Mouse (Mus musculus) heart, postnatal 4 days (tissue): ENCODE results near the gene Slc25a19. TPM values are rescaled to one million over a fixed set of nuclear protein-coding genes. Genes with fewer than 3 reads are reported as not detected.

Experiments
- DNase-seq: peaks from one replicate; pipeline ENCODE4 v3.0.0; 2021
- total RNA-seq, 2 experiments: library from RNA; stranded (reverse); gene quantifications; 2 replicates each; pipeline ENCODE4 v1.2.3; 2021

The Slc25a19 gene
- total RNA-seq, 2 experiments from 2014 or later = 27.6 to 30.7 TPM

DNA sequence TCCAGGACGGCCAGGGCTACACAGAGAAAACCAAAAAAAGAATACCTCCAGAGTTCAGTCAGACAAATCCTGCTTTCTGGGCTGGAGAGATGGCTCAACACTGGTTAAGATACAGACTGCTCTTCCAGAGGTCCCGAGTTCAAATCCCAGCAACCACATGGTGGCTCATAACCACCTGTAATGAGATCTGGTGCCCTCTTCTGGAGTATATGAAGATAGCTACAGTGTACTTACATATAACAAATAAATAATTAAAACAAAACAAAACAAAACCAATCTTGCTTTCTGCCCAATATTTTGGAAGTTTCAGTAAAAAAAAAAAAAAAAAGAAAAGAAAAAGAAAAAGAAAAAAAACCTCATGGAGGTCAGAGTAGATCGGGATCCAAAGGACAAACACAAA is 32.9 kb downstream of the Slc25a19 start:
- DNase-seq = no peak

- DNase-seq = no peak
These were observed 37.5 kb downstream of the Slc25a19 start for GRCm38 (mm10) chr11:115590526-115591075.

GRCm38 (mm10) chr11:115587984-115588383 is 40.1 kb downstream of the Slc25a19 start:
- no peak for DNase-seq

GRCm38 (mm10) chr11:115586403-115586802 is 41.7 kb downstream of the Slc25a19 start:
- DNase-seq = no peak

GRCm38 (mm10) chr11:115585573-115586100 is 42.5 kb downstream of the Slc25a19 start:
- DNase-seq = no peak

DNA sequence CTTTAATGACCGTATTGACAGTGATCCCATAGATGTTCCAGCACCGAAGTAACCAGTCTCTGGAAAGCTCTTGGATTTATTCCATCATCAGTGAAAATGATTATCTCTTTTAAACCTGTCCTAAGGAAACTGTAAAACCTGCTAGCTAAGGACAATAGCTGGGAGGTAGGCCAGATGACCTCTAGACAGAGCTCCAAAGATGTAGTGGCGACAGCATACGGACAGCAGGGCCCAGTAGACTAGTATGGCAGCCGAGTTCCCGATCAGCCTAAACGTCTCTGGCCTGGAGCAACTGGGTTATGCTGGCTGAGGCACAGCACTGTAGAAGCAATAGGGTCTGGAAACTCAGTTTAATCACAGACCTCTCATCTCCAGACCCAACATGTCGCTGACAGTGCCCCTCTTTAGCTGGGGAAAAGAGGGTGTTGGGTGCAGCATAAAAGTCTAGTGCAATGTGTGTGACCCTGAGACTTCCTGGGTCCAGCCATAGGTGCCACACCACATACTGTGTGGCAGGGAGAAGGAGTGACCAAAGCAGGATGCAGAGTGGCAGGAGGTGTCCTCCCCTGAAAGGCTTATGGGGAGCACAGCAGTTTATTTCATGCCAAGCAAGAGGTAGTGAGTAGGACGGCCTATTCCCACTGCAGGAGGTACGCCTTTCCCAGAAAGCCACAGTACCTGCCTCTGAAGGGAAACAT is 43.6 kb downstream of the Slc25a19 start:
- DNase-seq = no peak

- no peak for DNase-seq
These were observed 45.0 kb downstream of the Slc25a19 start for GRCm38 (mm10) chr11:115582913-115583606.

GRCm38 (mm10) chr11:115579080-115579479 is 49.0 kb downstream of the Slc25a19 start:
- no peak for DNase-seq

DNA sequence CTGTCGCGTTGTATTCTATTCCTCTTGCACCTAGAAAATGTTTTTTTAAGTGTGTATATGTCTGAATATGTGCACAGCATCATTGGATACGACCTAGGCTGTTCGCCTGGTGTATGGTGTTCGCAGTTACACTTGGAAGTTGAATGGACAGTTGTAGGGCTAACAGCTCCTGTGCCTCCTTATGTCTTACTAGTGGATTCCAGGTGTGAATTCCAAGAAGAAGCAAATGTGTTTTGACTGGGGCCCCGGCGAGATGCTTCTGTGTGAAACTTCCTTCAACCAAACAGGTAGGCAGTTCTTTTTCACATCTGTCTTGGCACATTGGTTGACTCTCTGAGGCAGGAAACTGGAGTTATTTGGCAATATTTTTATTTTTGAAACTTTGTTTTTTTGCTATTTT is 63.1 kb downstream of the Slc25a19 start:
- no peak for DNase-seq

Other genes with a start within 250 kb of the Slc25a19 start
- gene Cdr2l, start 246.4 kb downstream of the Slc25a19 start, total RNA-seq = 10 to 100 TPM; 18.8 to 20.3 TPM
- 100 to 1,000 TPM; 153 to 156 TPM for gene Mrpl58, start 224.5 kb downstream of the Slc25a19 start, total RNA-seq
- gene Atp5h, start 208.3 kb downstream of the Slc25a19 start, total RNA-seq = 1,000 to 10,000 TPM; 1,670 to 1,720 TPM
- 10 to 100 TPM; 22.8 to 27.3 TPM for gene Kctd2, start 208.2 kb downstream of the Slc25a19 start, total RNA-seq
- gene Trim80, start 187.8 kb downstream of the Slc25a19 start, total RNA-seq = not detected
- under 1 TPM in 1 of 2 experiments, not detected in 1; 0.29 TPM for gene Slc16a5, start 165.8 kb downstream of the Slc25a19 start, total RNA-seq
- 1 to 10 TPM; 3.1 to 4.3 TPM for gene Armc7, start 152.6 kb downstream of the Slc25a19 start, total RNA-seq
- gene Nt5c, start 136.4 kb downstream of the Slc25a19 start, total RNA-seq = 10 to 100 TPM; 27.3 to 27.4 TPM
- gene Jpt1, start 113.9 kb downstream of the Slc25a19 start, total RNA-seq = 100 to 1,000 TPM; 559 to 561 TPM
- gene Sumo2, start 92.0 kb downstream of the Slc25a19 start, total RNA-seq = 100 to 1,000 TPM; 299 TPM
- 10 to 100 TPM; 46.6 to 50.5 TPM for gene Nup85, start 63.9 kb downstream of the Slc25a19 start, total RNA-seq
- 10 to 100 TPM; 71.2 to 72.8 TPM for gene Mrps7, start 24.4 kb downstream of the Slc25a19 start, total RNA-seq
- gene Gga3, start 24.2 kb downstream of the Slc25a19 start, total RNA-seq = 10 to 100 TPM; 18.3 to 20.8 TPM
- 10 to 100 TPM; 34.0 to 40.6 TPM for gene Mif4gd, start 15.3 kb downstream of the Slc25a19 start, total RNA-seq
- 100 to 1,000 TPM; 119 to 134 TPM for gene Grb2, start 80.3 kb upstream of the Slc25a19 start, total RNA-seq
- gene Tmem94, start 137.1 kb upstream of the Slc25a19 start, total RNA-seq = 100 to 1,000 TPM; 103 to 108 TPM
- gene Caskin2, start 185.3 kb upstream of the Slc25a19 start, total RNA-seq = 10 to 100 TPM; 51.7 to 58.8 TPM
- gene Tsen54, start 186.4 kb upstream of the Slc25a19 start, total RNA-seq = 10 to 100 TPM; 13.0 to 14.2 TPM
- 10 to 100 TPM; 20.0 to 21.2 TPM for gene Llgl2, start 195.8 kb upstream of the Slc25a19 start, total RNA-seq
- gene Myo15b, start 230.1 kb upstream of the Slc25a19 start, total RNA-seq = under 1 TPM; 0.16 to 0.19 TPM